Mouse (Mus musculus) MN1 (cell line): ENCODE data around the gene Clec3b.

Experiments used
- DNase-seq: peaks from one replicate; pipeline ENCODE4 v3.0.0-alpha.2; 2016; ENCODE audit warnings: low spot score

Gene Clec3b

GRCm38 (mm10) chr9:123150241-123151020, at the start of gene Clec3b:
TSS of gene Clec3b (plus strand) at chr9:123150946.
- peak; percentile 18 for DNase-seq

GRCm38 (mm10) chr9:123103425-123103824, 47.3 kb upstream of the Clec3b start:
- no peak for DNase-seq

GRCm38 (mm10) chr9:123104362-123104761, 46.4 kb upstream of the Clec3b start:
- no peak for DNase-seq

GRCm38 (mm10) chr9:123107186-123107585, 43.6 kb upstream of the Clec3b start:
- peak; percentile 74 for DNase-seq

GRCm38 (mm10) chr9:123109188-123109587, 41.6 kb upstream of the Clec3b start:
- DNase-seq = no peak

GRCm38 (mm10) chr9:123111751-123112221, 39.0 kb upstream of the Clec3b start:
- DNase-seq = peak; percentile 23

GRCm38 (mm10) chr9:123112805-123113521, 37.8 kb upstream of the Clec3b start, which contains the start of the genes Zdhhc3 and Exosc7:
TSS of gene Zdhhc3 (minus strand) at chr9:123113205.
TSS of gene Exosc7 (plus strand) at chr9:123113215.
- peak; percentile 92 for DNase-seq

GRCm38 (mm10) chr9:123113931-123114330, 36.8 kb upstream of the Clec3b start:
- DNase-seq = no peak

- no peak for DNase-seq
These were observed 35.2 kb upstream of the Clec3b start for GRCm38 (mm10) chr9:123115566-123115965.

- no peak for DNase-seq
These were observed 27.7 kb upstream of the Clec3b start for GRCm38 (mm10) chr9:123123017-123123416.

GRCm38 (mm10) chr9:123123571-123124412, 27.0 kb upstream of the Clec3b start:
- DNase-seq = peak; percentile 31

- DNase-seq = no peak
These were observed 26.2 kb upstream of the Clec3b start for GRCm38 (mm10) chr9:123124413-123124981.

- no peak for DNase-seq
These were observed 23.1 kb upstream of the Clec3b start for GRCm38 (mm10) chr9:123127663-123128062.

GRCm38 (mm10) chr9:123132994-123133393, 17.8 kb upstream of the Clec3b start:
- DNase-seq = no peak

- DNase-seq = peak; percentile 16
These were observed 13.6 kb upstream of the Clec3b start for GRCm38 (mm10) chr9:123136953-123137682.

- no peak for DNase-seq
These were observed 11.8 kb upstream of the Clec3b start for GRCm38 (mm10) chr9:123138891-123139474.

- no peak for DNase-seq
These were observed 10.7 kb upstream of the Clec3b start for GRCm38 (mm10) chr9:123139887-123140614.

GRCm38 (mm10) chr9:123148430-123148829, 2.3 kb upstream of the Clec3b start:
- DNase-seq = no peak

- no peak for DNase-seq
These were observed 815 bp downstream of the Clec3b start for GRCm38 (mm10) chr9:123151561-123151960.

- no peak for DNase-seq
These were observed 1.3 kb downstream of the Clec3b start for GRCm38 (mm10) chr9:123152026-123152425.
